Mouse (Mus musculus) MEL (cell line): ENCODE results near the gene Slc5a5.
A peak's percentile ranks its signal among the peaks of the same experiment; 100 is the strongest.

Source experiments
- CTCF ChIP-seq, 3 experiments: IDR thresholded peaks in 2 of 3; conservative IDR thresholded peaks in 1 of 3; 2 replicates each; pipeline ENCODE4 v1.5.1; 2011 to 2012; ENCODE audit warnings: low read length in 3 of 3, low read depth in 2 of 3, mild to moderate bottlenecking in 2 of 3, improper control_type of control experiment in 1 of 3, inconsistent platforms in 1 of 3, mixed read lengths in 1 of 3, moderate library complexity in 1 of 3; ENCODE audit not compliant: control insufficient read depth in 1 of 3, insufficient read depth in 1 of 3, poor library complexity in 1 of 3, severe bottlenecking in 1 of 3
- EP300 ChIP-seq, 2 experiments: IDR thresholded peaks; 2 replicates each; pipeline ENCODE4 v1.6.1; 2011; ENCODE audit warnings: improper control_type of control experiment in 2 of 2, low read length in 2 of 2, low read depth in 1 of 2, mild to moderate bottlenecking in 1 of 2
- ETS1 ChIP-seq: IDR thresholded peaks from 2 replicates; pipeline ENCODE4 v1.6.1; 2012; ENCODE audit warnings: low read depth, mild to moderate bottlenecking, inconsistent platforms, low read length, improper control_type of control experiment, moderate library complexity
- JUND ChIP-seq: IDR thresholded peaks from 2 replicates; pipeline ENCODE4 v1.6.1; 2011; ENCODE audit warnings: low read depth, mild to moderate bottlenecking, improper control_type of control experiment, low read length
- POLR2A ChIP-seq, 2 experiments: IDR thresholded peaks; 2 replicates each; pipeline ENCODE4 v1.6.1; 2011 to 2012; ENCODE audit warnings: low read length in 2 of 2, mild to moderate bottlenecking in 2 of 2, control low read depth in 1 of 2, improper control_type of control experiment in 1 of 2, low read depth in 1 of 2, moderate library complexity in 1 of 2; ENCODE audit not compliant: control insufficient read depth in 1 of 2, insufficient read depth in 1 of 2, poor library complexity in 1 of 2
- POLR2AphosphoS5 ChIP-seq: IDR thresholded peaks from 2 replicates; pipeline ENCODE4 v1.6.1; 2012; ENCODE audit warnings: low read depth, borderline replicate concordance, mild to moderate bottlenecking, inconsistent platforms, low read length, moderate library complexity, mixed read lengths
- SIN3A ChIP-seq: IDR thresholded peaks from 2 replicates; pipeline ENCODE4 v1.6.1; 2012; ENCODE audit warnings: low read length, improper control_type of control experiment, inconsistent platforms
- TCF12 ChIP-seq: IDR thresholded peaks from 2 replicates; pipeline ENCODE4 v1.6.1; 2014; ENCODE audit warnings: low read depth, mild to moderate bottlenecking, inconsistent platforms, low read length, improper control_type of control experiment, moderate library complexity
- ZKSCAN1 ChIP-seq: IDR thresholded peaks from 2 replicates; pipeline ENCODE4 v1.6.1; 2012; ENCODE audit warnings: low read depth, mild to moderate bottlenecking, inconsistent platforms, low read length, improper control_type of control experiment, moderate library complexity
- ZNF384 ChIP-seq: IDR thresholded peaks from 2 replicates; pipeline ENCODE4 v1.6.1; 2012; ENCODE audit warnings: low read depth, mild to moderate bottlenecking, inconsistent platforms, low read length, improper control_type of control experiment

- TF ChIP-seq CTCF (IDR thresholded peaks at IDR 0.05 in 2 of 3, conservative IDR thresholded peaks at IDR 0.05 in 1 of 3; ENCODE audit: control insufficient read depth in 1 of 3, insufficient read depth in 1 of 3, low read depth in 2 of 3, low read length in 3 of 3, poor library complexity in 1 of 3, severe bottlenecking in 1 of 3) (peak; percentile 78 to 94 (median 87)), POLR2AphosphoS5 (no peak), ZNF384 (no peak), POLR2A (IDR thresholded peaks at IDR 0.05; ENCODE audit: control insufficient read depth in 1 of 2, insufficient read depth in 1 of 2, low read depth in 1 of 2, low read length in 2 of 2, poor library complexity in 1 of 2) (no peak; a peak in 1 of 4 replicates), EP300 (IDR thresholded peaks at IDR 0.05; ENCODE audit: low read depth in 1 of 2, low read length in 2 of 2) (no peak), JUND (peak; percentile 61; the same call in 1 of the 2 replicates), TCF12 (0 out of 2 replicates have a peak, but pooled peaks have one; percentile 4), ZKSCAN1 (no peak), ETS1 (no peak), SIN3A (peak; percentile 52)
Measured at GRCm38 (mm10) chr8:70897681-70898413, 5.3 kb upstream of the Slc5a5 start.
